Mouse (Mus musculus): ENCODE results near the gene Vmn1r198. TPM values are rescaled to one million over a fixed set of nuclear protein-coding genes. Genes with fewer than 3 reads are reported as not detected.

Vmn1r198 gene
- polyA plus RNA-seq (2015; fragmentation: Nextera tagmentation; extraction: Ambion mirVana) = not detected in 2 replicates

GRCm38 (mm10) chr13:22350064-22350463 lies at the start of gene Vmn1r198:
Gene Vmn1r198 (plus strand): TSS chr13:22350364.

GRCm38 (mm10) chr13:22324289-22324688 lies 25.9 kb upstream of the Vmn1r198 start, which contains the start of gene Vmn1r197:
Gene Vmn1r197 (plus strand): TSS chr13:22324589.

GRCm38 (mm10) chr13:22379518-22379917 lies 29.4 kb downstream of the Vmn1r198 start, which contains the start of gene Vmn1r199:
Gene Vmn1r199 (plus strand): TSS chr13:22379818.

GRCm38 (mm10) chr13:22390073-22390472 lies 39.9 kb downstream of the Vmn1r198 start, which contains the start of gene Vmn1r200:
Gene Vmn1r200 (plus strand): TSS chr13:22390373.

Other genes with a start within 250 kb of the Vmn1r198 start
- gene Vmn1r189, start 244.5 kb upstream of the Vmn1r198 start, polyA plus RNA-seq (2015; fragmentation: Nextera tagmentation; extraction: Ambion mirVana) = not detected in 2 replicates
- gene Vmn1r191, start 166.4 kb upstream of the Vmn1r198 start, polyA plus RNA-seq (2015; fragmentation: Nextera tagmentation; extraction: Ambion mirVana) = not detected in 2 replicates
- gene Vmn1r192, start 159.2 kb upstream of the Vmn1r198 start, polyA plus RNA-seq (2015; fragmentation: Nextera tagmentation; extraction: Ambion mirVana) = not detected in 2 replicates
- not detected in 2 replicates for gene Vmn1r193, start 127.2 kb upstream of the Vmn1r198 start, polyA plus RNA-seq (2015; fragmentation: Nextera tagmentation; extraction: Ambion mirVana)
- gene Vmn1r194, start 106.1 kb upstream of the Vmn1r198 start, polyA plus RNA-seq (2015; fragmentation: Nextera tagmentation; extraction: Ambion mirVana) = not detected in 2 replicates
- not detected in 2 replicates for gene Vmn1r195, start 79.8 kb upstream of the Vmn1r198 start, polyA plus RNA-seq (2015; fragmentation: Nextera tagmentation; extraction: Ambion mirVana)
- gene Vmn1r196, start 60.4 kb upstream of the Vmn1r198 start, polyA plus RNA-seq (2015; fragmentation: Nextera tagmentation; extraction: Ambion mirVana) = not detected in 2 replicates
- not detected in 2 replicates for gene Vmn1r197, start 25.8 kb upstream of the Vmn1r198 start, polyA plus RNA-seq (2015; fragmentation: Nextera tagmentation; extraction: Ambion mirVana)
- gene Vmn1r199, start 29.5 kb downstream of the Vmn1r198 start, polyA plus RNA-seq (2015; fragmentation: Nextera tagmentation; extraction: Ambion mirVana) = not detected in 2 replicates
- gene Vmn1r200, start 40.0 kb downstream of the Vmn1r198 start, polyA plus RNA-seq (2015; fragmentation: Nextera tagmentation; extraction: Ambion mirVana) = not detected in 2 replicates
- gene Vmn1r201, start 121.6 kb downstream of the Vmn1r198 start, polyA plus RNA-seq (2015; fragmentation: Nextera tagmentation; extraction: Ambion mirVana) = not detected in 2 replicates
- gene Vmn1r202, start 155.0 kb downstream of the Vmn1r198 start, polyA plus RNA-seq (2015; fragmentation: Nextera tagmentation; extraction: Ambion mirVana) = not detected in 2 replicates
- not detected in 2 replicates for gene Vmn1r203, start 167.8 kb downstream of the Vmn1r198 start, polyA plus RNA-seq (2015; fragmentation: Nextera tagmentation; extraction: Ambion mirVana)
- gene Vmn1r204, start 202.8 kb downstream of the Vmn1r198 start, polyA plus RNA-seq (2015; fragmentation: Nextera tagmentation; extraction: Ambion mirVana) = not detected in 2 replicates
- gene Vmn1r205, start 242.6 kb downstream of the Vmn1r198 start, polyA plus RNA-seq (2015; fragmentation: Nextera tagmentation; extraction: Ambion mirVana) = not detected in 2 replicates